Mouse (Mus musculus) intestine, embryonic 16.5 days (tissue): Measurements from ENCODE around the gene Eddm3b. TPM values are rescaled to one million over a fixed set of nuclear protein-coding genes. Genes with fewer than 3 reads are reported as not detected.
"Not testable (repeated sequence)": the region's sequence is repeated elsewhere in the genome, so short reads cannot be mapped to it uniquely, and the experiment has no call there.

Source experiments
- ATAC-seq: fragments of 200-750 bp; cut with Nextera tagmentation; 2 replicates; pipeline ENCODE4 v1.8.0; 2017; ENCODE audit warnings: moderate TSS enrichment, moderate library complexity
- H3K27ac ChIP-seq: fragments of 300-500 bp; sonication (generic); 2 replicates; pipeline ENCODE4 v1.5.1; 2014; ENCODE audit warnings: mild to moderate bottlenecking, low read length
- H3K27me3 ChIP-seq: fragments of 300-500 bp; sonication (generic); replicated peaks from 2 replicates; pipeline ENCODE4 v1.6.1; 2014; ENCODE audit warnings: low read length, control low read depth, mixed read lengths; ENCODE audit not compliant: control insufficient read depth, insufficient read depth
- H3K36me3 ChIP-seq: fragments of 300-500 bp; sonication (generic); 2 replicates; pipeline ENCODE4 v1.6.1; 2014; ENCODE audit warnings: low read length, control low read depth; ENCODE audit not compliant: control insufficient read depth, insufficient read depth
- H3K4me1 ChIP-seq: fragments of 300-500 bp; sonication (generic); 2 replicates; pipeline ENCODE4 v1.6.1; 2014; ENCODE audit warnings: low read length, control low read depth, mixed read lengths; ENCODE audit not compliant: control insufficient read depth, insufficient read depth
- H3K4me2 ChIP-seq: fragments of 300-500 bp; sonication (generic); 2 replicates; pipeline ENCODE4 v1.6.1; 2014; ENCODE audit warnings: low read depth, low read length, control low read depth
- H3K4me3 ChIP-seq: fragments of 300-500 bp; sonication (generic); 2 replicates; pipeline ENCODE4 v1.5.1; 2014; ENCODE audit warnings: mild to moderate bottlenecking, low read length
- H3K9ac ChIP-seq: fragments of 300-500 bp; sonication (generic); 2 replicates; pipeline ENCODE4 v1.6.1; 2014; ENCODE audit warnings: low read depth, low read length
- H3K9me3 ChIP-seq: fragments of 300-500 bp; sonication (generic); 2 replicates; pipeline ENCODE4 v1.6.1; 2016; ENCODE audit warnings: low read length, control low read depth; ENCODE audit not compliant: control insufficient read depth
- whole genome bisulfite sequencing: fragments of 180-500 bp; shearing (Covaris S2); extraction: QIAGEN DNeasy Blood & Tissue Kit; methylation state at CpG from one replicate; pipeline ENCODE4 v1.1.7; 2014; 5-methylcytosine and 5-hydroxymethylcytosine counted together
- polyA plus RNA-seq: library from polyadenylated mRNA; unstranded; fragments of >200 nt; fragmentation: Nextera tagmentation; extraction: Ambion mirVana; gene quantifications from 2 replicates; pipeline ENCODE4 v1.2.1, GENCODE M21; 2015

Gene Eddm3b
- polyA plus RNA-seq, 1 experiment from 2014 or later, result not detected

DNA sequence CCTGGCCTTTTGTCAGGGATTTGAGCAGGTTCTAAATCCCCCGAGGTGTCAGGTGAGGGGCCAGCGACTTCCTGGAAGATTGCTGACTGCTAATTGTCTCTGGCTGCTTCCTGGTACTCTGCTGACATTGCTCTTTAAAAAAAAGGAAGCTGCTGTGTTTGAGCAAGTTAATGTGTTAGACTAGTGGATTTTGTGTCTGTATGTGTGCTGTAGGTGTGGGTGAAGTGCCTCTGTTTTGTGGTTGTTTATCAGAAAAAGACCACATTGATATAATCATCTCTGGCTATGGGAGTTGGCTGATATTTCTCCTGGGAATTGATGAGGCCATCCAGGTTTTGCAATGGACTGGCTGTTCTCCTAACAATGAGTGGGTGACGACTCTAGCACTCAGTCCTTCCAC lies 20.7 kb upstream of the Eddm3b start:
- Histone ChIP-seq H3K36me3 (no peaks in the 10 kb centered on the region), H3K4me3 (no peak overlapping the region), H3K27me3 (no peaks in the 10 kb centered on the region), H3K27ac (no peak overlapping the region), H3K4me1 (peaks cover 19% of the 10 kb centered on the region; the same call in 1 of the 2 replicates), H3K9me3 (no peaks in the 10 kb centered on the region), H3K9ac (no peak overlapping the region), H3K4me2 (no peak overlapping the region)
- 25% methylated on average over 3 of the region's 3 CpGs for WGBS
- no peak for ATAC-seq

DNA sequence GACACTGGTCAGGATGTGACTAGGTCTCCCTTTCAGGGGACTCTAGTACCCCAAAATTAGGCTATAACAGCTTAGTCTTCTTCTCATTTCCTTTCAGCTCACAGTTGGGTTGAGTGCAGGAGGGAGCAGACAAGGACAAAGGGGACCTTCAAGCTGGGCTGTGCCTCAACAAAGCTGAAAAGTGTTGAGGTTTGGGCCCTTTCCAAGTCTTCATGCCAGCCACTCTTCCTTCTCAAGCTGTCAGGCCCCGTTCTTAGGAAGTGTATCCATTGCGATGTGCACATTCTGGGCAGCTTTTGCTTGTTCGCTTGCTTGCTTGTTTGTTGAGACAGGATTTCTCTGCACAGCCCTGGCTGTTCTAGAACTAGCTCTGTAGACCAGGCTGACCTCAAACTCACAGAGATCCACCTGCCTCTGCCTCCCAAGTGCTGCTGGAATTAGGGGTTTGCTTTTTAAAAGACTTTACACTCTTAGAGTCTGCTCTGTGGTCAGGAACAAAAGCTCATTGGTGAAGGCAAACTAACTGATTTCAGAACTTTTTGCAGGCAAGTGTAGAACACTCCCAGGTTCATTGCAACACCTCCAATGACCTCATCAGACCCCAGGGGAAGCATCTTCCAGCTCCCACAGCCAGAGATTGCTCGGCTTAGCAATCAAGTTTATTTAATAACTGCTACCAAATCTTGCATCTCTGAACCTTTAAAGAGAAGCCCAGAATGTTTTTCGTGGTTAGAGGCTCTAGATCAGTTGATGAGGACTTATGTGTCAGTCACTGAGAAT lies 19.9 kb upstream of the Eddm3b start:
- Histone ChIP-seq H3K36me3 (no peaks in the 10 kb centered on the region), H3K27me3 (no peaks in the 10 kb centered on the region), H3K9me3 (no peaks in the 10 kb centered on the region), H3K9ac (no peak overlapping the region), H3K4me2 (no peak overlapping the region), H3K4me1 (peaks cover 19% of the 10 kb centered on the region; the same call in 1 of the 2 replicates), H3K4me3 (no peak overlapping the region), H3K27ac (no peak overlapping the region)
- no peak for ATAC-seq
- 81% methylated on average over 5 of the region's 5 CpGs for WGBS

DNA sequence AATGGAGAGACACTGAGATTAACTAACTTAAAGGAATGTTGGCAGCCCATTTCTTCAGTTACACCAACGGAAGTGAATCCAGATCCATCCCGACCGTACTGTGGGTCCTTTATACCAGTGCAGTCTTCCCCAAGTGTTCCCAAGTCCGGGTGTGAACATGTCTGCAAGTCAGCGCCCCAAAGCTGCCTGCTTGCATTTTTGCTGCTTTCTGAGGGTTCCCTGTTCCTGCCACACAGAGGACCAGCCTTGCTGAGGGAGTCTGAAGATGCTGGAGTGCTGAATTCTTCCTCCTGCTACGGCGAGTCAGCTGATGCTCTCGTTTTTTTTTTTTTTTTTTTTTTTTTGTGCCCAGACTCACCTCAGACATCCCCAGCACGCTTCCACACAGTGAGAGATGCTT lies 19.3 kb upstream of the Eddm3b start:
- H3K9ac ChIP-seq, result no peak overlapping the region
- no peak for ATAC-seq
- no peaks in the 10 kb centered on the region for H3K27me3 ChIP-seq
- H3K27ac ChIP-seq, result no peak overlapping the region
- peaks cover 19% of the 10 kb centered on the region; the same call in 1 of the 2 replicates for H3K4me1 ChIP-seq
- H3K4me2 ChIP-seq, result no peak overlapping the region
- 67% methylated on average over 9 of the region's 9 CpGs for WGBS
- H3K36me3 ChIP-seq, result no peaks in the 10 kb centered on the region
- H3K4me3 ChIP-seq, result no peak overlapping the region
- H3K9me3 ChIP-seq, result no peaks in the 10 kb centered on the region

DNA sequence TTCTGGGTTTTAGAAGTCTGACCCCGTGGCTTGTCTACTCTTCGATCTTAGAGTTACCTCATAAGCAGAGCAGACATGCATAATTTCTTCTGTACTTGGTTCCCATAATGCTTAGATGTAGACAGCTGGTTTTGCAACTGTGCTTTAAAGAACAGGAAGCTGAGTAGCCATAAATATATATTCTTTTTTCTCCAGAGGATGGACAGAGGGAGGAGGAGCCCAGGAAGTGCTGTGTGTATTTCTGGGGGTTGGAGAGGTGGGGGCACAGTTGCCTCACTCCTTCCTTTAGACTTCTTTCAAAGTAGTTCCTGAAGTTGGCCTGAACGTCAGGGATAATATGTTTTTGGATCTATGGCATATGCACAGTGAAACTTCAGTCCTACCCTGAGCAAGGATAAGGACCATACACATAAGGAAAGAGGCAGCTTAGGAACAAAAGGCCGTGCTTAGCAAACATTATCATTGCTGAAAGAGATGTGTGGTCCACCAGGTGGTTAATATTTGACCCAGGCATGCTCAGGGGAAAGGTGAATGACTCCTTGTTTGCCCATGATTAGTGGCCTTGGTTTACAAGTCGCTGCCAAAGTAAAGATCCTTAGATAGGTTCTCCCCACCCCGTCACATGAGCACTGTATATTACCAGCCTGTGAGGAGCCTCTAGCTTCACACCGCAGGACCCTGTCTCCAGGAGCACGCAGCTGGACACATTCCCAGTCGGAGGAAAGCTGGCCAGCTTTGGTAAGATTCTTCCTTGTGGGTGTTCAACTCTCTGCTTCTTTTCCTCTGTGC lies 18.3 kb upstream of the Eddm3b start:
- no peaks in the 10 kb centered on the region for H3K27me3 ChIP-seq
- no peaks in the 10 kb centered on the region for H3K36me3 ChIP-seq
- H3K4me3 ChIP-seq, result peak overlapping the region; percentile 34
- H3K4me2 ChIP-seq, result peak overlapping the region; percentile 26
- peak overlapping the region; percentile 74 for H3K27ac ChIP-seq
- peaks cover 19% of the 10 kb centered on the region; the same call in 1 of the 2 replicates for H3K4me1 ChIP-seq
- H3K9me3 ChIP-seq, result no peaks in the 10 kb centered on the region
- peak; percentile 91 for ATAC-seq
- H3K9ac ChIP-seq, result 0 out of 2 replicates have a peak overlapping the region, but pooled peaks have one; percentile 44
- WGBS, result 31% methylated on average over 9 of the region's 9 CpGs

DNA sequence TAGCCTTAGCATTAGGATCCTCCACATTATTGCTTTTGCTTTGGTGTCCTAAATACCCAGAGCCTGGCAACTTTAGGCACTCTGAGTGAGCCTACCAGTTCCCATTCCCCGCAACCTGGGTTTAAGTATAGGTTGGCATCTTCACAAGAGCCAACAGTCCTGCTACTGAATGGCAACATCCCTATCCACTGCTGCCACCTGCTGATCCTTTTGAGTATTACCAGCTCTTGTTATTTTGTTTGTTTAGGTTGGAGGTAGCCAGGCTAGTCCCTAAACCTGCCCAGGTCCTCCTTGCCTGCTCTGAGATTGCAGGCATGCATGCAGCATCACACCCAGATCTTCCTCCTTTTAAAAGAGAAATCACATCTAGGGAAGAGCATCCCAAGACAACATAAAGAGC lies 15.9 kb upstream of the Eddm3b start:
- not testable (repeated sequence) for ATAC-seq, H3K27me3 ChIP-seq, H3K9ac ChIP-seq, H3K27ac ChIP-seq, H3K36me3 ChIP-seq, H3K9me3 ChIP-seq
- H3K4me3 ChIP-seq, result peak overlapping the region; percentile 36
- H3K4me2 ChIP-seq, result peak overlapping the region; percentile 32
- WGBS, result 41% methylated on average over 1 of the region's 1 CpGs
- H3K4me1 ChIP-seq, result peaks cover 13% of the 10 kb centered on the region; the same call in 1 of the 2 replicates

DNA sequence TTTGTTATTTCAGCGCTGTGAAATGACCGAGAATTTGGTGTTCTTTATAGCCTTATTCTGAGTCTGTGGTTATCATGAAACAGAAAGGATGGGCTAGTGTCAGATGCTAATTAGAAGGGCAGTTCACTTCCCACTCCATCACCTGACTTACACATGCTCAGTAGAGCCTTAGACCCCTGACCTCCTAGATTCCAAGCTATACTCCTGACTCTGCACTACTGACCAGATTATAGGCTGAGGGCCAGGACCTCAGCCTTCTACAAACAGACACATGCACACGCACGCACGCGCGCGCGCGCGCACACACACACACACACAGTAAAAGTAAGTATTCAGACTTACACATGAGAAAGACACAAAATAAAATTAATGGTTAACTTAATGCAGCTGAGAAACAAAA lies 15.3 kb upstream of the Eddm3b start:
- 91% methylated on average over 11 of the region's 11 CpGs for WGBS
- Histone ChIP-seq H3K4me3 (no peak overlapping the region), H3K9ac (no peak overlapping the region), H3K36me3 (0 out of 2 replicates have a peak, but pooled peaks cover 5% of the 10 kb centered on the region), H3K27me3 (no peaks in the 10 kb centered on the region), H3K4me2 (no peak overlapping the region), H3K9me3 (no peaks in the 10 kb centered on the region), H3K27ac (no peak overlapping the region), H3K4me1 (peaks cover 13% of the 10 kb centered on the region; the same call in 1 of the 2 replicates)
- no peak for ATAC-seq

DNA sequence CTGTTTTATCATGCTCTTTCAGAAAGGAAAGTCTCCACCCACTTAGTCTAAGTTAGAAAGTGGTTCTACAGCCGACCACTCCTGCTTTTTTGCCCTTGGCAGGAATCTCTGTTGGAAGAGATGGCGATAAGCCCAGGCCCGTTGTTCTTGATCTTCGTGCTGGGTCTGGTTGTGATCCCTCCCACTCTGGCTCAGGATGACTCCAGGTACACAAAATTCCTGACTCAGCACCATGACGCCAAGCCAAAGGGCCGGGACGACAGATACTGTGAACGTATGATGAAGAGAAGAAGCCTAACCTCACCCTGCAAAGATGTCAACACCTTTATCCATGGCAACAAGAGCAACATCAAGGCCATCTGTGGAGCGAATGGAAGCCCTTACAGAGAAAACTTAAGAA lies 12.9 kb upstream of the Eddm3b start:
- no peak for ATAC-seq

DNA sequence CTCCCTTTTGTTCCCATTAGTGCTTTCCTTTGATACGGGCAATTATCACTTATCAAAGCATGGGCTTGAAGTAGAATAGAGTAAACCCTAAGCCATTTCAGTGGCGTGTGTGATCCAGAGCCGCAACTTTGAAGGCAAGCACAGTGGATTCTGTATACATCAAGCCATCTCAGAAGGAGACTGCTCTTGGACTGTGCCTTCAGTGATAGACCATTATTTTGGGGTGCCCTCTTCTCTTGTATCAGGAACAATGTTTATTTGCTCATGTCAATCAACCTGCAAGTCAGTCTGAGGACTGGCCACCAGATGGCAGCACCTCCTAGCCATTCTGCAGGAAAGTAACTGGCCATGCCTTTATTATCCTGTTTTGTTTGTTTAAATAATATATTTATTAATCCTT lies 11.0 kb upstream of the Eddm3b start:
- Histone ChIP-seq H3K4me1 (no peaks in the 10 kb centered on the region), H3K36me3 (peaks cover 16% of the 10 kb centered on the region; the same call in 1 of the 2 replicates), H3K27ac (no peak overlapping the region), H3K9ac (no peak overlapping the region), H3K9me3 (no peaks in the 10 kb centered on the region), H3K4me3 (no peak overlapping the region), H3K27me3 (no peaks in the 10 kb centered on the region), H3K4me2 (no peak overlapping the region)
- peak; percentile 10; the same call in 1 of the 2 replicates for ATAC-seq
- 58% methylated on average over 3 of the region's 3 CpGs for WGBS

More for the DNA sequence above, 12.9 kb upstream of the Eddm3b start:
- Histone ChIP-seq H3K27ac (no peak overlapping the region), H3K4me3 (no peak overlapping the region), H3K9ac (no peak overlapping the region), H3K4me1 (no peaks in the 10 kb centered on the region), H3K9me3 (no peaks in the 10 kb centered on the region), H3K36me3 (peaks cover 16% of the 10 kb centered on the region; the same call in 1 of the 2 replicates), H3K4me2 (no peak overlapping the region), H3K27me3 (no peaks in the 10 kb centered on the region)
- 66% methylated on average over 9 of the region's 9 CpGs for WGBS

DNA sequence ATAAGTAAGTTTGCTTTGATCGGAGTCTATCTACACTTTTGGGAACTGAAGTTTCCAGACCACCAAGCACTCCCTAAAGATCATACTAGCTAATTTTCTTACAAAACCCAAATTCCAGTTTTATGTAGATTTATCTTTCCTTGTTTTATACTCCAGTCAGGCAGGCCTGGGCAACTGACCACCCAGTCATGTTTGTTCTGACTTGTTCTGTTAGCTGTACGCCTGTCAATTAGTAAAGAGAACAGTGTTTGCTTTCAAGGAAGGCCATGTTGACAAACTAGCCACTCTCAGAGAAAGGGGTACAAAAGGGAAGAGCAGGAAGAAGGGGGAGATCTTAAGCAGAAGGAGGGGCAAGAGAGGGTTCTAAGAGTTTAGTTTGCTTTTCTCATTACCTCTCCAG lies 9.9 kb upstream of the Eddm3b start:
- H3K9ac ChIP-seq, result no peak overlapping the region
- H3K27me3 ChIP-seq, result no peaks in the 10 kb centered on the region
- H3K4me2 ChIP-seq, result no peak overlapping the region
- H3K9me3 ChIP-seq, result no peaks in the 10 kb centered on the region
- no peak overlapping the region for H3K27ac ChIP-seq
- ATAC-seq, result no peak
- H3K4me1 ChIP-seq, result no peaks in the 10 kb centered on the region
- no peak overlapping the region for H3K4me3 ChIP-seq
- WGBS, result 82% methylated on average over 2 of the region's 2 CpGs
- H3K36me3 ChIP-seq, result peaks cover 16% of the 10 kb centered on the region; the same call in 1 of the 2 replicates
